Mouse (Mus musculus): ENCODE measurements around the gene P2rx7. TPM values are rescaled to one million over a fixed set of nuclear protein-coding genes. Genes with fewer than 3 reads are reported as not detected.
A peak's percentile ranks its signal among the peaks of the same experiment; 100 is the strongest.

Gene P2rx7
- polyA plus RNA-seq, 1 experiment from 2014 or later, result 1.3 TPM

- no peak overlapping the region for H3K4me2 ChIP-seq (ENCODE audit: low read depth, low read length)
- no peak overlapping the region for H3K9ac ChIP-seq (ENCODE audit: low read depth, low read length)
- no peaks in the 10 kb centered on the region for H3K9me3 ChIP-seq (replicated peaks; ENCODE audit: control insufficient read depth, low read length)
- no peak overlapping the region for H3K27ac ChIP-seq (ENCODE audit: low read length)
- no peak overlapping the region for H3K4me3 ChIP-seq (ENCODE audit: low read depth, low read length)
- no peak for ATAC-seq (ENCODE audit: low read depth)
- peaks cover 3% of the 10 kb centered on the region; the same call in 1 of the 2 replicates for H3K4me1 ChIP-seq (ENCODE audit: control insufficient read depth, low read depth, low read length)
- H3K27me3 ChIP-seq (ENCODE audit: control insufficient read depth, insufficient read depth, low read depth, low read length), result no peaks in the 10 kb centered on the region
- H3K36me3 ChIP-seq (ENCODE audit: control insufficient read depth, insufficient read depth), result no peaks in the 10 kb centered on the region
- 60% methylated on average over 5 of the region's 5 CpGs for WGBS (ENCODE audit: insufficient replicate concordance)
These were observed 21.2 kb upstream of the P2rx7 start for GRCm38 (mm10) chr5:122622526-122622925.

GRCm38 (mm10) chr5:122623861-122624260 is 19.9 kb upstream of the P2rx7 start:
- Histone ChIP-seq H3K4me2 (ENCODE audit: low read depth, low read length) (no peak overlapping the region), H3K27ac (ENCODE audit: low read length) (no peak overlapping the region), H3K9me3 (replicated peaks; ENCODE audit: control insufficient read depth, low read length) (no peaks in the 10 kb centered on the region), H3K4me1 (ENCODE audit: control insufficient read depth, low read depth, low read length) (peaks cover 3% of the 10 kb centered on the region; the same call in 1 of the 2 replicates), H3K36me3 (ENCODE audit: control insufficient read depth, insufficient read depth) (no peaks in the 10 kb centered on the region), H3K4me3 (ENCODE audit: low read depth, low read length) (no peak overlapping the region), H3K9ac (ENCODE audit: low read depth, low read length) (no peak overlapping the region), H3K27me3 (ENCODE audit: control insufficient read depth, insufficient read depth, low read depth, low read length) (no peaks in the 10 kb centered on the region)
- ATAC-seq (ENCODE audit: low read depth), result no peak
- WGBS (ENCODE audit: insufficient replicate concordance), result 39% methylated on average over 9 of the region's 9 CpGs

- Histone ChIP-seq H3K27ac (ENCODE audit: low read length) (no peak overlapping the region), H3K36me3 (ENCODE audit: control insufficient read depth, insufficient read depth) (no peaks in the 10 kb centered on the region), H3K9me3 (replicated peaks; ENCODE audit: control insufficient read depth, low read length) (no peaks in the 10 kb centered on the region), H3K4me2 (ENCODE audit: low read depth, low read length) (no peak overlapping the region), H3K9ac (ENCODE audit: low read depth, low read length) (no peak overlapping the region), H3K27me3 (ENCODE audit: control insufficient read depth, insufficient read depth, low read depth, low read length) (no peaks in the 10 kb centered on the region), H3K4me3 (ENCODE audit: low read depth, low read length) (no peak overlapping the region), H3K4me1 (ENCODE audit: control insufficient read depth, low read depth, low read length) (peaks cover 3% of the 10 kb centered on the region; the same call in 1 of the 2 replicates)
- WGBS (ENCODE audit: insufficient replicate concordance), result 51% methylated on average over 11 of the region's 11 CpGs
- no peak for ATAC-seq (ENCODE audit: low read depth)
These were observed 18.7 kb upstream of the P2rx7 start for GRCm38 (mm10) chr5:122624952-122625479.

GRCm38 (mm10) chr5:122625565-122626252 is 18.0 kb upstream of the P2rx7 start:
- H3K36me3 ChIP-seq (ENCODE audit: control insufficient read depth, insufficient read depth), result no peaks in the 10 kb centered on the region
- no peak overlapping the region for H3K4me3 ChIP-seq (ENCODE audit: low read depth, low read length)
- ATAC-seq (ENCODE audit: low read depth), result no peak
- H3K27ac ChIP-seq (ENCODE audit: low read length), result no peak overlapping the region
- no peak overlapping the region for H3K9ac ChIP-seq (ENCODE audit: low read depth, low read length)
- H3K4me1 ChIP-seq (ENCODE audit: control insufficient read depth, low read depth, low read length), result peaks cover 3% of the 10 kb centered on the region; the same call in 1 of the 2 replicates
- H3K4me2 ChIP-seq (ENCODE audit: low read depth, low read length), result no peak overlapping the region
- 66% methylated on average over 14 of the region's 14 CpGs for WGBS (ENCODE audit: insufficient replicate concordance)
- H3K27me3 ChIP-seq (ENCODE audit: control insufficient read depth, insufficient read depth, low read depth, low read length), result no peaks in the 10 kb centered on the region
- H3K9me3 ChIP-seq (replicated peaks; ENCODE audit: control insufficient read depth, low read length), result no peaks in the 10 kb centered on the region

- no peak overlapping the region for H3K27ac ChIP-seq (ENCODE audit: low read length)
- H3K4me2 ChIP-seq (ENCODE audit: low read depth, low read length), result no peak overlapping the region
- 0 out of 2 replicates have a peak, but pooled peaks have one; percentile 27 for ATAC-seq (ENCODE audit: low read depth)
- peaks cover 3% of the 10 kb centered on the region; the same call in 1 of the 2 replicates for H3K4me1 ChIP-seq (ENCODE audit: control insufficient read depth, low read depth, low read length)
- H3K9me3 ChIP-seq (replicated peaks; ENCODE audit: control insufficient read depth, low read length), result no peaks in the 10 kb centered on the region
- no peak overlapping the region for H3K9ac ChIP-seq (ENCODE audit: low read depth, low read length)
- H3K4me3 ChIP-seq (ENCODE audit: low read depth, low read length), result no peak overlapping the region
- H3K36me3 ChIP-seq (ENCODE audit: control insufficient read depth, insufficient read depth), result no peaks in the 10 kb centered on the region
- 40% methylated on average over 2 of the region's 2 CpGs for WGBS (ENCODE audit: insufficient replicate concordance)
- no peaks in the 10 kb centered on the region for H3K27me3 ChIP-seq (ENCODE audit: control insufficient read depth, insufficient read depth, low read depth, low read length)
These were observed 16.5 kb upstream of the P2rx7 start for GRCm38 (mm10) chr5:122627243-122627642.

GRCm38 (mm10) chr5:122635228-122635627 is 8.5 kb upstream of the P2rx7 start:
- Histone ChIP-seq H3K27ac (ENCODE audit: low read length) (no peak overlapping the region), H3K36me3 (ENCODE audit: control insufficient read depth, insufficient read depth) (no peaks in the 10 kb centered on the region), H3K9me3 (replicated peaks; ENCODE audit: control insufficient read depth, low read length) (no peaks in the 10 kb centered on the region), H3K4me1 (ENCODE audit: control insufficient read depth, low read depth, low read length) (no peaks in the 10 kb centered on the region), H3K27me3 (ENCODE audit: control insufficient read depth, insufficient read depth, low read depth, low read length) (no peaks in the 10 kb centered on the region), H3K9ac (ENCODE audit: low read depth, low read length) (no peak overlapping the region), H3K4me2 (ENCODE audit: low read depth, low read length) (no peak overlapping the region), H3K4me3 (ENCODE audit: low read depth, low read length) (no peak overlapping the region)
- ATAC-seq (ENCODE audit: low read depth), result no peak
- WGBS (ENCODE audit: insufficient replicate concordance), result 41% methylated on average over 8 of the region's 8 CpGs

- ATAC-seq (ENCODE audit: low read depth), result no peak
- WGBS (ENCODE audit: insufficient replicate concordance), result 70% methylated on average over 9 of the region's 9 CpGs
- H3K4me1 ChIP-seq (ENCODE audit: control insufficient read depth, low read depth, low read length), result no peaks in the 10 kb centered on the region
- no peak overlapping the region for H3K27ac ChIP-seq (ENCODE audit: low read length)
- H3K36me3 ChIP-seq (ENCODE audit: control insufficient read depth, insufficient read depth), result no peaks in the 10 kb centered on the region
- H3K9me3 ChIP-seq (replicated peaks; ENCODE audit: control insufficient read depth, low read length), result no peaks in the 10 kb centered on the region
- H3K9ac ChIP-seq (ENCODE audit: low read depth, low read length), result no peak overlapping the region
- H3K4me2 ChIP-seq (ENCODE audit: low read depth, low read length), result no peak overlapping the region
- no peaks in the 10 kb centered on the region for H3K27me3 ChIP-seq (ENCODE audit: control insufficient read depth, insufficient read depth, low read depth, low read length)
- H3K4me3 ChIP-seq (ENCODE audit: low read depth, low read length), result no peak overlapping the region
These were observed 7.4 kb upstream of the P2rx7 start for GRCm38 (mm10) chr5:122636308-122636707.

- Histone ChIP-seq H3K36me3 (ENCODE audit: control insufficient read depth, insufficient read depth) (no peaks in the 10 kb centered on the region), H3K27me3 (ENCODE audit: control insufficient read depth, insufficient read depth, low read depth, low read length) (no peaks in the 10 kb centered on the region), H3K9me3 (replicated peaks; ENCODE audit: control insufficient read depth, low read length) (no peaks in the 10 kb centered on the region), H3K4me1 (ENCODE audit: control insufficient read depth, low read depth, low read length) (no peaks in the 10 kb centered on the region), H3K9ac (ENCODE audit: low read depth, low read length) (no peak overlapping the region), H3K4me2 (ENCODE audit: low read depth, low read length) (no peak overlapping the region), H3K4me3 (ENCODE audit: low read depth, low read length) (no peak overlapping the region), H3K27ac (ENCODE audit: low read length) (no peak overlapping the region)
- WGBS (ENCODE audit: insufficient replicate concordance), result 44% methylated on average over 16 of the region's 16 CpGs
- ATAC-seq (ENCODE audit: low read depth), result no peak
These were observed 6.8 kb upstream of the P2rx7 start for GRCm38 (mm10) chr5:122636958-122637357.

GRCm38 (mm10) chr5:122638296-122638695 is 5.4 kb upstream of the P2rx7 start:
- H3K9ac ChIP-seq (ENCODE audit: low read depth, low read length), result no peak overlapping the region
- 25% methylated on average over 2 of the region's 2 CpGs for WGBS (ENCODE audit: insufficient replicate concordance)
- no peaks in the 10 kb centered on the region for H3K27me3 ChIP-seq (ENCODE audit: control insufficient read depth, insufficient read depth, low read depth, low read length)
- no peaks in the 10 kb centered on the region for H3K9me3 ChIP-seq (replicated peaks; ENCODE audit: control insufficient read depth, low read length)
- H3K27ac ChIP-seq (ENCODE audit: low read length), result no peak overlapping the region
- no peak for ATAC-seq (ENCODE audit: low read depth)
- H3K4me1 ChIP-seq (ENCODE audit: control insufficient read depth, low read depth, low read length), result no peaks in the 10 kb centered on the region
- H3K36me3 ChIP-seq (ENCODE audit: control insufficient read depth, insufficient read depth), result no peaks in the 10 kb centered on the region
- H3K4me2 ChIP-seq (ENCODE audit: low read depth, low read length), result no peak overlapping the region
- no peak overlapping the region for H3K4me3 ChIP-seq (ENCODE audit: low read depth, low read length)
